Mouse (Mus musculus) heart, adult 2 months (tissue): ENCODE results near the gene Tmem266.

Source experiments
- CTCF ChIP-seq: fragments of 200-600 bp; IDR thresholded peaks from 2 replicates; pipeline ENCODE4 v1.8.1; 2022; ENCODE audit warnings: antibody characterized with exemption, mild to moderate bottlenecking, moderate library complexity
- EP300 ChIP-seq: fragments of 200-500 bp; IDR thresholded peaks from 2 replicates; pipeline ENCODE4 v1.6.1; 2011; ENCODE audit warnings: low read depth, low read length, control low read depth; ENCODE audit not compliant: insufficient read depth
- POLR2A ChIP-seq: fragments of 200-500 bp; IDR thresholded peaks from 2 replicates; pipeline ENCODE4 v1.6.1; 2011; ENCODE audit warnings: mild to moderate bottlenecking, low read depth, low read length, control low read depth; ENCODE audit not compliant: insufficient read depth

- TF ChIP-seq CTCF = peak; percentile 30
- no peak for TF ChIP-seq POLR2A
- no peak for TF ChIP-seq EP300
Measured at GRCm38 (mm10) chr9:55324516-55324915, 2.2 kb upstream of the Tmem266 start.
